Mouse (Mus musculus): ENCODE data around the gene Sox1.

The Sox1 gene

GRCm38 (mm10) chr8:12389116-12389471, 6.0 kb upstream of the Sox1 start:
- no peak for DNase-seq (ENCODE audit: low spot score in 2 of 2)

DNA sequence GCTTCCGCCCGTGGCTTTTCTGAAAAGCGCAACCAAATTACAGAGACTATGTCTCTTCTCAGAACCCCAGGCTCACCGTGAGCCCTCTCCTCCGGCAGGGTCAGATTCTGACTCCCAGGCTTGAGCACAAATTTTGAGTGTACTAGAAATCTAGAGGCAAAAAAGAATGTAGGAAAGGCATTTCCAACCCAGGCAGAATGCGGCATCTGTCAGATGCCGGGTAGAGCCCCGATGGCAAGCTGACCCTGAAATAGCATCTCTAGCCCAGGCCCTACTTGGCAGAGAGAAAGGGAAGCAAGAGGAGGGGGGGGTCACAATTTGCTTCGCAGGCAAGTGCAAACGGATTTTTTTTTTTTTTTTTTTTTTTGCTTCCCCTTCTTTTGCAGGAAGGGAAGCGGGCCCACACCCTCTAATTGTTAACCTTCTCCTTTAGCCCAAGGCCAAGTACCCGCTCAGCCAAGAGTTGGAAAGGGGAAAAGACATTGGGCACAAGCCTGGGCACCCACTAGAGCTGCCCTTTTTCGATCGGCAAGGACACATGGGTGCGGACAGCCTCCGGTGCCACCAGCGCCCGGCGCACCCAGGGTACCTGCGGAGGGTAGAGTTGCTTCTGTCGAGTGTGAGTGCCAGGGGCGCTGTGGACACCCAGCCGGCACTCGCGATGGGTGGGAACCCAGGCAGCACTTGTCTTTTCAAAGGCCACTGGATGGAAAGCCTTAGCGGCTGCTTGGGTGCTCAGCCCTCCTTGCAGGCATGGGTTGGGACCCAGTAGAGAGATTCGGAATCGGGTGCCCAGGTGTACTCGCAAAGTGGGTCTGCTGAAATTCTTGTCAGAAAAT, 5.1 kb upstream of the Sox1 start:
- no peak for DNase-seq (ENCODE audit: low spot score in 2 of 2)

DNA sequence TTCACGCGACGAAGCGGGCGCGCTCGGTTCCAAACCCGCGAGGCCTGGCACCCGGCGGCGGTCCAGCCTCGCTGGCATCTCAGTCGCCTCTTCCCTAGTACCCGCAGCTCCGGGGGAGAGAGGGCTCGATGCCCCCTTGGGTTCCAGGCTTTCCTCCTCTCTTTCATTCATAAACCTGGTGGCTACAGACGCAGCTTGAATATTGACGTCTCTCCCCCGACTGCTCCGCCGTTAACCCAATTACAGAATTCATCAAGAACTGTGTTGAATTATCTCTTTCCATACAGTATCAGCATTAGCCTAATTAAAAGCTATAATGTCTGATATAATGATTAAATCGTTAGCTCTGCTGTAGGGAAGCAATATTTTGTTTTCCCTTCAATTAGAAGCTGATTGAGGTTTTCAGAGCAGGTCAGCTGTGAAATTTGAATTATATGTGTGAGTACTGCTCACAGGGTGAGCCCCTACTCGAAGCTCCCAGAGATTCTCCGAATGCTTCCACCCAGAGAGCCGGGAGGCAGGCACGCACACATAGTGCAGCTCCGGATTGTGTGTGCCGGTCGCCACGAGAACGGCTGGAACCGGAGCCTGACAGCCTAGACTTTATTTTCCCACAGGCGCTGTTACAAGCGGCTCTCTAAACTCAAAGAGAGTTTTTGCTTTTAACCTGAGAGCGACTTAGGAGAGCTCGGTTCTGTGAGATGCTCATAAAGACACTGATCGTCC, 4.3 kb upstream of the Sox1 start:
- DNase-seq (ENCODE audit: low spot score in 2 of 2): no peak

GRCm38 (mm10) chr8:12391366-12392250, 3.5 kb upstream of the Sox1 start:
- DNase-seq (ENCODE audit: low spot score in 2 of 2): no peak

GRCm38 (mm10) chr8:12392801-12393200, 2.3 kb upstream of the Sox1 start:
- DNase-seq (ENCODE audit: low spot score in 2 of 2): no peak

- no peak for DNase-seq (ENCODE audit: low spot score in 2 of 2)
These were observed 602 bp upstream of the Sox1 start for GRCm38 (mm10) chr8:12394385-12395000.

- no peak for DNase-seq (ENCODE audit: low spot score in 2 of 2)
These were observed 1.6 kb downstream of the Sox1 start for GRCm38 (mm10) chr8:12396501-12397345.

DNA sequence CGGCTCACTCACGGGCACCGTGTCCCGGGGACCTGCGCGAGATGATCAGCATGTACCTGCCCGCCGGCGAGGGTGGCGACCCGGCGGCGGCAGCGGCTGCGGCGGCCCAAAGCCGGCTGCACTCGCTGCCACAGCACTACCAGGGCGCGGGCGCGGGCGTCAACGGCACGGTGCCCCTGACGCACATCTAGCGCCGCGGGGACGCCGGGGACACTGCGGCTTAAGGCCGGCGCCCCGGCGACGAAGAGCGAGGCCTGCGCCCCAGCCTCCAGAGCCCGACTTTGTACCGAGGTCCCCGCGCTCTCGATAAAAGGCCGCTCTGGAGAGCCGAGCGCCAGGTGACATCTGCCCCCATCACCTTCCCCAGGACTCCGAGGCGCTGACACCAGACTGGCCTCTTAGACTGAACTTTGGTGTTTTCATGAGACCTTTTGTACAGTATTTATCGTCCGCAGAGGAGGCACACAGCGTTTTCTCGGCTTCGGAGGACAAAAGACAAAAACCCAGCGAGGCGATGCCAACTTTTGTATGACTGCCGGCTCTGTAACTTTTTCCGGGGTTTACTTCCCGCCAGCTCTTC, 2.3 kb downstream of the Sox1 start:
- DNase-seq (ENCODE audit: low spot score in 2 of 2): no peak

DNA sequence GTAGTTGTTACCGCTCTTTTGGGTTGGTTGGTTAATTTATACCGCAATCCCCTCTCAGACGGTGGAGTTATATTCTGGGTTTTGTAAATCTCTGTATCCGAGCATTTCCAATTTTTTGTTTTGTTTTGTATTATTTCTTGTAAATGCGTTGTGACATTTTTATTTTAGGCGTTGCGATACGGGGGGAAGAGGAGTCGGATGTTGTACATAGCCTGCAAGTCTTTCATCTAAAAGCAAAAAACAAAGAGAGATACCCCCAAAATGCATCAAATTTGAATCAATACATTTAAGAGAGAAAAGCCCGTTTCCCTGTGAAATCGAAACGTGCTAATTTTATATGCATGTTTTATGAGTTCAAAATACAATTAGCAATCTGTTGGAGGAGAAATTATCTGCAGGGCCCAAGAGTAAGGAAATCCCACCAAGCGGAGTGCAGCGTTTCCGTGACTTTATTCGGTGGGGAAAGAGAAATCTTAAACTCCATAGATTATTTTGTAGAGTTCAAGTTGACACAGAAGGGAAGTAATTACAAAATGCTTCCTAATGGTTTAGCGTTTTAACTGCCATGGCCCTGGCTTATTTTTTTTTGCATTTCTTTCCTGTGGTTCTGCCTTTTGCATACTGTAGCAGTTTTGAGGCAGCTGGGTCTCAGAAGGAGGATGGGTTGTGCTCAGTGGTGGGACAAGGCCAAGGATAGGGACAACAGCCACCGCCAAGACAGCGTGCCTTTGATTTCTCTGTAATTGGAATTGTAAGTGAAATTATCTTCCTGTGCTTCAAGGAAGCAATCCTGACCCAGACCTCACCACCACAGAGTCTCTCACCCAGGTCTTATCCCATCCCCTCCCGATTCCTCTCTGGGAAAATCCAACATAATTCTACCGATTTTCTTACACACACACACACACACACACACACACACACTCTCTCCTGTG, 3.2 kb downstream of the Sox1 start:
- DNase-seq (ENCODE audit: low spot score in 2 of 2): no peak

DNA sequence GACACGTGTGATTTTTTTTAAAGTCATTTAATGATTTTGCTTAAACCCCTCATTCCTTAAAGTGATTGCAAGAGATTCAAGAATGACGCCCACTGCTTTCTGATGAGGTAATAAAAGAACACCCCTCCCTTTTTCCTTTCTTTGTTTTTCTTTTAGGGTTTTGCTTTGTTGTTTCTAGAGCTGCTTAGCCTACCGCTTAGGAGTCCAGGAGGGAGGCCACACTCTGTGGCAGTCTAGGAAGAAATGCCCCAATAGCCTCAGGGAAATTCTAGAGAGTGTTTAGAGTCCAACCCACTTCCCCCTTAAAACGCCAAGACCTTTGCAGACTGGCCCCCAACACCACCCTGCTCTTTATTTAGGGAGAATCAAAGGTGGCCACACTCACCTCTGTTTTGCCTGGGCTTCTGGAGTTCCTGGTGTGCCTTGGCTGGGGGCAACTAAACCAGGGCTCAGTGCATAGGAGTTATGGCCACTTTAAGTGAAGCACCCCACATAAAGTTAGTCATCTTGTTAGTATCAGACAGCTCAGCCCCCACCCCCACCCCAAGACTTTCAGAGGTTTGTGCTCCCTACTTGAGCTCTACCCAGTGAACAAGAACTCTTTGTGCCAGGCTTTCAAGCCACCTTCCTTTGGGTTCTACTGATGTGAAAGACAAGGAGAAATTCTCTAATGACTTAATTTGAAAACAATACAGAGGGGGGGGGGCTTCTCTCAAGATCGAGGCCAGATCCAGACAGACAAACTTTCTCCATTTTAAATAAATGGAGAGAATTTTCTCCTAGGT, 4.5 kb downstream of the Sox1 start:
- no peak for DNase-seq (ENCODE audit: low spot score in 2 of 2)

DNA sequence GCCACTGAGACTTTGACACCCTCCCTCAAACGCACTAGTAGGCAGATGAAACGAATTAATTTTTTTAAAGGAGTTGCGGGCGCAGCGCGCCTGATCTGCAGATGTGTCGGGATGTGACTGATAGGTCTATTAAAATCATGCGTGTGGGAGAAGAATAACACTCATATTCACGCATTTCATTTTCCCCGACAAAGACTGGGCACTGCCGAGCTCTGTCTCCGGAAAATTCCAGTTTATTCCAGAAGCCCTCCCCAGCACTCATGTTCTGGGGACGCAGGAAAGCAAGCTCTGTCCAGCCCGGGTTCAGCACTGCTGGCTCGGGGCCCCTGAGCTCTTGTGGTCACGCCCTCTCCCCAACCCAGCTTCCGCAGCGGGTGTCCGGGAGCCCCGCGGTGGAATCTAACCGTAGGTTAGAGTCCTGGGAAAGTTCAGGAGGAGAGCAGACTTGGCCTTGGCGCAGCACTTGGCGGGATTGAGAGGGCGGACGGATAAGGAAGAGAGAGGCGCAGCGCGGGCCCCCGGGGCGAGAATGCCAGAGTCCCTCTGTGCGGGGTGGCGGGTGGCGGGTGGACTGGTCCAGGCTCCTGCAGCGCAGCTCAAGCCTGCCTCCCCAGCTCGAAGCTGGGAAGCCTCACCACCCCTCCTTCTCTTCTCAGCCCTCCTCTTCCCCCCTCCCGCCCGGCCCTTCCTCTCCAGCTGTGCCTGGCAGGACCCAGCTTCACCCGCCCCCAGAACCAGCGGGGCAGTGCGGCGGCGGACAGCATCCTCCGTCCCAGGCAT, 5.7 kb downstream of the Sox1 start:
- no peak for DNase-seq (ENCODE audit: low spot score in 2 of 2)

DNA sequence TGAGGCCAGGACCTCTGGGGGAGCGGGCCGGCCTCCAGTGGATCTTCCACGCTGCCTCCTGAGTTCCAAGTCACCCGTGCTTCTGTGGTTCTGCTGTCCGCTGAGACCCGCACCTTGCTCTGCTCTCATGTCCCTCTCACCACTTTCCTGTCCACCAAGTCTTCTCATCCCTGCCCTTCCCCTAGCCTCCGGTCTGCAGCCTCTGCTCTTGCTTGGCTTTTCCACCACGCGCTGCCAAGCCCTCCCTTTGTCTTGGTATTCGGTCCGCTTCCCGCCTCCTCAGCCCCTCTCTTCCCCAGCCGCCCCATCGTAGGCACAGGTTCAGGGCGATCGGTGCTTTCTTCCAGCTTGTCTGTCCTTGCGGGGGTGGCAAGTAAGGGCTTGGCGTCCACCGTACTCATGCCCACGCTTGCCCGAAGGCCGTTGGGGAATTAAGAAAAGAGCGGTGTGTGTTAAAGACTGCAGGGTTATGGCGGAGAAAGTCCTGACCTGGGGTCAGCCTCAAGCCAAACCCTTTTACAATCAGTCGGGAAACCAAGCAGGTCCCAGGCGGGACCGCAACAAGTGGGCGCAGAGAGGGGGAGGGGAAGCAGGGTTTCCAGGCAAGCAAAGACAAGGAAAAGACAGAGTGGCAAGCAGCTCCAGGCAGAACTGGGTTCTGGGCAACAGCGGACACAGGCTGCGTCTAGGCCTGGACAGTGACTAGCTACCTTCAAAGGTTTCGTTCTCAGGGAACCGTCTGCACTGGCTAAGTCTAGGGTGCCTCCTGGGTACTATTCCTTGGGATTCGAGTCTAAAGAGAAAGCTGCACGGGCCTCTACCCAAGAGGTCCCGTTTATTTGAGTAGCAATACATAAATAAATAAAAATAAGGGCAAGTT, 6.5 kb downstream of the Sox1 start:
- DNase-seq (ENCODE audit: low spot score in 2 of 2): no peak

GRCm38 (mm10) chr8:12402709-12403108, 7.6 kb downstream of the Sox1 start:
- DNase-seq (ENCODE audit: low spot score in 2 of 2): no peak

DNA sequence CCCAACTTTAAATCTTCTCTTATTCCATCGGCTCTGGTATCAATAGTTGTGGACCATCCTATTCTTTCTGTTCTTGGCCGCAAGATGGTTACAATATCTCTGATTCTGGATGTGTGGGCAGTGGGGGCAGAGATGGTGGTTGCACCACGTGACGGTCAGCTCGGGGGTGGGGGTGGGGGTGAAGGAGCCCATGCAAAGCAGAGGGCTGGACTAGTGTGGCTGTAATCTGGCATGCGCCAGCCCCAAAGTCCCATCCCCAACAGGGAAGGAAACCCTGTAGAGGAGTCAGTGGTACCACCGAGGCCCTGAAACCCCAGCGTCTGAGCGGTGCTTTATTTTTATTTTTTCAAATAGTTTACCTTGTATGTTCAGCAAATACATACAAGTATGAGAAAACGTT, 12.9 kb downstream of the Sox1 start:
- DNase-seq (ENCODE audit: low spot score in 2 of 2): no peak

DNA sequence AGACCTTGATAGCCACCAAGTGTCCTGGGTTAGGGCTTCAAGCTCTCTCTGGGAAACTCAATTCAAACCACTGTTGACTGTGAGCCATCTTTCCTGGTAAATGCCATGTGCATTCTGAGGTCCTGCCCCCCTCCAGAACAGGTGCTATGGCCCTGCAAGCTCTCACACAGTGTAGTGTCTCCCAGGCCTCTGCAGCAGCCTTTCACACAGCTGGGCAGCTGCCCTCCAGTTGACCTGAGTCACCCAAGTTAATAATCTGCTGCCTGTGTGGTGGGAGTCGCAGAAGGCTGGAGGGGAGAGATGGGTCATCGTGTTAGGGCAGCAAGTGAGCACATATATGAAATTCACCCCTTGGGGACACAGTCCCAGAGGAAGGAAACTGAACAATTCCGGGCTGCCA, 14.9 kb downstream of the Sox1 start:
- DNase-seq (ENCODE audit: low spot score in 2 of 2): no peak

- no peak for DNase-seq (ENCODE audit: low spot score in 2 of 2)
These were observed 22.0 kb downstream of the Sox1 start for GRCm38 (mm10) chr8:12417056-12417455.

DNA sequence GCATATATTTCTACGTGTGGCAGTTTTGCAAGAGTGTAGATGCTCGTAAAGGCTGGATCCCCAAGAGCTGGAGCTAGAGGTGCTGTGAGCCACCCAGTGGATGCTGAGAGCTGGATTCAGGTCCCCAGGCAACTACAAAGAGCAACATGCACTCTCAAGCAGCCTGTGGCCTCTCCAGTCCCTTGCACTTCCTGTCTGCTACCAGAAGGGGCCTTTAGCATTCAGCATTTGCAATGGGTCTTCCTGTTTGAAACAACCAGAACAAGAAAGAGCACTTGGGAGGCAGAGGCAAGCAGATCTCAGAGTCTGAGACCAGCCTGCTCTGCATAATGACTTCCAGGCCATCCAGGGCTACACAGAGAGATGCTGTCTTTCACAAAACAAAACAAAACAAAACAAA, 25.4 kb downstream of the Sox1 start:
- no peak for DNase-seq (ENCODE audit: low spot score in 2 of 2)

All from spleen, postnatal 4 days (tissue).